Mouse (Mus musculus): Measurements from ENCODE around the gene Adrb1. TPM values are rescaled to one million over a fixed set of nuclear protein-coding genes. Genes with fewer than 3 reads are reported as not detected.

Adrb1 gene
- polyA plus RNA-seq (2017; shearing (Covaris generic)): not detected

GRCm38 (mm10) chr19:56721387-56722211, at the start of gene Adrb1:
TSS of gene Adrb1 (plus strand) at chr19:56722199.

Other genes with a start within 250 kb of the Adrb1 start
- 13.7 TPM for gene Dclre1a, start 174.0 kb upstream of the Adrb1 start, polyA plus RNA-seq (2017; shearing (Covaris generic))
- gene Nhlrc2, start 173.9 kb upstream of the Adrb1 start, polyA plus RNA-seq (2017; shearing (Covaris generic)): 5.8 TPM
- 22.0 TPM for gene Ccdc186, start 100.0 kb downstream of the Adrb1 start, polyA plus RNA-seq (2017; shearing (Covaris generic))
- gene Tdrd1, start 104.0 kb downstream of the Adrb1 start, polyA plus RNA-seq (2017; shearing (Covaris generic)): not detected
- gene Vwa2, start 152.1 kb downstream of the Adrb1 start, polyA plus RNA-seq (2017; shearing (Covaris generic)): not detected

Data from inflammation-experienced regulatory T-cells, adult 16 weeks (primary cell).